Mouse (Mus musculus) layer of hippocampus, adult 11-12 months (tissue): ENCODE measurements around the gene Mmp24.
A peak's percentile ranks its signal among the peaks of the same experiment; 100 is the strongest.
"Not testable (repeated sequence)": the region's sequence is repeated elsewhere in the genome, so short reads cannot be mapped to it uniquely, and the experiment has no call there.

Experiments
- DNase-seq: peaks from one replicate; pipeline ENCODE4 v3.0.0; 2022; ENCODE audit warnings: low spot score

Gene Mmp24

GRCm38 (mm10) chr2:155774927-155775684, at the start of gene Mmp24:
Gene Mmp24 (plus strand): TSS chr2:155775342.
- no peak for DNase-seq

GRCm38 (mm10) chr2:155726302-155726701, 48.8 kb upstream of the Mmp24 start:
- DNase-seq, result no peak

GRCm38 (mm10) chr2:155727764-155728395, 47.3 kb upstream of the Mmp24 start:
- DNase-seq, result no peak

- no peak for DNase-seq
Observed at GRCm38 (mm10) chr2:155728742-155729141, 46.4 kb upstream of the Mmp24 start.

- peak; percentile 93 for DNase-seq
Observed at GRCm38 (mm10) chr2:155729158-155729645, 45.9 kb upstream of the Mmp24 start, which contains the start of gene Edem2. Gene Edem2 (minus strand): TSS chr2:155729475.

- DNase-seq, result no peak
Observed at GRCm38 (mm10) chr2:155735080-155735479, 40.1 kb upstream of the Mmp24 start.

GRCm38 (mm10) chr2:155735766-155736165, 39.4 kb upstream of the Mmp24 start, which contains the start of gene Gm17581:
Gene Gm17581 (minus strand): TSS chr2:155735866.
- DNase-seq, result not testable (repeated sequence)

- DNase-seq, result no peak
Observed at GRCm38 (mm10) chr2:155736936-155737335, 38.2 kb upstream of the Mmp24 start.

GRCm38 (mm10) chr2:155737803-155738202, 37.3 kb upstream of the Mmp24 start:
- no peak for DNase-seq

- DNase-seq, result no peak
Observed at GRCm38 (mm10) chr2:155742211-155742610, 32.9 kb upstream of the Mmp24 start.

- no peak for DNase-seq
Observed at GRCm38 (mm10) chr2:155742931-155743337, 32.2 kb upstream of the Mmp24 start.

GRCm38 (mm10) chr2:155743351-155743750, 31.8 kb upstream of the Mmp24 start:
- DNase-seq, result no peak

- DNase-seq, result no peak
Observed at GRCm38 (mm10) chr2:155745487-155745886, 29.7 kb upstream of the Mmp24 start.

GRCm38 (mm10) chr2:155749394-155749793, 25.7 kb upstream of the Mmp24 start:
- DNase-seq, result no peak

GRCm38 (mm10) chr2:155751014-155751786, 23.9 kb upstream of the Mmp24 start, which contains the start of gene Procr:
Gene Procr (plus strand): TSS chr2:155751117.
- DNase-seq, result no peak

- DNase-seq, result peak; percentile 45
Observed at GRCm38 (mm10) chr2:155755746-155756145, 19.4 kb upstream of the Mmp24 start.

- no peak for DNase-seq
Observed at GRCm38 (mm10) chr2:155756855-155757566, 18.1 kb upstream of the Mmp24 start.

GRCm38 (mm10) chr2:155764679-155765418, 10.3 kb upstream of the Mmp24 start:
- peak; percentile 63 for DNase-seq

- DNase-seq, result no peak
Observed at GRCm38 (mm10) chr2:155773664-155774063, 1.5 kb upstream of the Mmp24 start.

GRCm38 (mm10) chr2:155774261-155774926, 748 bp upstream of the Mmp24 start:
- DNase-seq, result no peak
